Mouse (Mus musculus) kidney, adult 8-10 months (tissue): Measurements from ENCODE around the gene Egflam.

Experiments
- DNase-seq, 2 experiments: peaks; one replicate each; pipeline ENCODE4 v3.0.0; 2022

The Egflam gene

GRCm38 (mm10) chr15:7292854-7293253, 105.3 kb downstream of the Egflam start:
- DNase-seq, result no peak

GRCm38 (mm10) chr15:7290003-7290402, 108.2 kb downstream of the Egflam start:
- no peak for DNase-seq

- no peak for DNase-seq
These were observed 108.7 kb downstream of the Egflam start for GRCm38 (mm10) chr15:7289516-7289915.

GRCm38 (mm10) chr15:7288841-7289424, 109.3 kb downstream of the Egflam start:
- no peak for DNase-seq

- DNase-seq, result no peak
These were observed 110.3 kb downstream of the Egflam start for GRCm38 (mm10) chr15:7287911-7288310.

GRCm38 (mm10) chr15:7281579-7281978, 116.6 kb downstream of the Egflam start:
- no peak for DNase-seq

GRCm38 (mm10) chr15:7263822-7264221, 134.4 kb downstream of the Egflam start:
- DNase-seq, result peak; percentile 65 to 84

GRCm38 (mm10) chr15:7263339-7263738, 134.9 kb downstream of the Egflam start:
- no peak for DNase-seq

GRCm38 (mm10) chr15:7261371-7261770, 136.8 kb downstream of the Egflam start:
- no peak for DNase-seq

- DNase-seq, result no peak
These were observed 141.6 kb downstream of the Egflam start for GRCm38 (mm10) chr15:7256577-7256976.

- DNase-seq, result no peak
These were observed 144.9 kb downstream of the Egflam start for GRCm38 (mm10) chr15:7253326-7253725.

GRCm38 (mm10) chr15:7252106-7252636, 146.0 kb downstream of the Egflam start:
- DNase-seq, result no peak

- DNase-seq, result no peak
These were observed 147.2 kb downstream of the Egflam start for GRCm38 (mm10) chr15:7251042-7251441.

- no peak for DNase-seq
These were observed 149.0 kb downstream of the Egflam start for GRCm38 (mm10) chr15:7249216-7249615.

- DNase-seq, result no peak
These were observed 150.9 kb downstream of the Egflam start for GRCm38 (mm10) chr15:7247321-7247720.

GRCm38 (mm10) chr15:7242161-7242850, 155.9 kb downstream of the Egflam start:
- no peak for DNase-seq

- no peak for DNase-seq
These were observed 157.2 kb downstream of the Egflam start for GRCm38 (mm10) chr15:7240950-7241349.

- DNase-seq, result no peak
These were observed 158.3 kb downstream of the Egflam start for GRCm38 (mm10) chr15:7239904-7240303.

- no peak for DNase-seq
These were observed 164.7 kb downstream of the Egflam start for GRCm38 (mm10) chr15:7233393-7234090.

- peak; percentile 67 to 75 for DNase-seq
These were observed 172.0 kb downstream of the Egflam start for GRCm38 (mm10) chr15:7226225-7226624.

- no peak for DNase-seq
These were observed 173.9 kb downstream of the Egflam start for GRCm38 (mm10) chr15:7224151-7224775.

GRCm38 (mm10) chr15:7222809-7223208, 175.4 kb downstream of the Egflam start:
- DNase-seq, result no peak

GRCm38 (mm10) chr15:7217273-7217598, 181.0 kb downstream of the Egflam start:
- DNase-seq, result no peak
